Mouse (Mus musculus): Measurements from ENCODE around the gene Fbxo11. TPM values are rescaled to one million over a fixed set of nuclear protein-coding genes. Genes with fewer than 3 reads are reported as not detected.
"Not testable (repeated sequence)": the region's sequence is repeated elsewhere in the genome, so short reads cannot be mapped to it uniquely, and the experiment has no call there.

Gene Fbxo11
- polyA plus RNA-seq, 1 experiment from 2014 or later: 29.1 TPM

- peak; percentile 71; the same call in 1 of the 2 replicates for ATAC-seq (ENCODE audit: insufficient number of reproducible peaks, insufficient read depth, low FRiP score, low TSS enrichment, low read depth)
- no peak overlapping the region for H3K4me3 ChIP-seq (replicated peaks)
- H3K9ac ChIP-seq (replicated peaks): no peak overlapping the region
- no peak overlapping the region for H3K27ac ChIP-seq
- WGBS: 74% methylated on average over 12 of the region's 12 CpGs
- H3K4me1 ChIP-seq (replicated peaks): peaks cover 4% of the 10 kb centered on the region; the same call in 1 of the 2 replicates
- H3K36me3 ChIP-seq: peaks cover 8% of the 10 kb centered on the region
- H3K4me2 ChIP-seq: no peak overlapping the region
- no peaks in the 10 kb centered on the region for H3K27me3 ChIP-seq
- H3K9me3 ChIP-seq: no peaks in the 10 kb centered on the region
Observed at GRCm38 (mm10) chr17:88042099-88043086, 22.7 kb downstream of the Fbxo11 start.

DNA sequence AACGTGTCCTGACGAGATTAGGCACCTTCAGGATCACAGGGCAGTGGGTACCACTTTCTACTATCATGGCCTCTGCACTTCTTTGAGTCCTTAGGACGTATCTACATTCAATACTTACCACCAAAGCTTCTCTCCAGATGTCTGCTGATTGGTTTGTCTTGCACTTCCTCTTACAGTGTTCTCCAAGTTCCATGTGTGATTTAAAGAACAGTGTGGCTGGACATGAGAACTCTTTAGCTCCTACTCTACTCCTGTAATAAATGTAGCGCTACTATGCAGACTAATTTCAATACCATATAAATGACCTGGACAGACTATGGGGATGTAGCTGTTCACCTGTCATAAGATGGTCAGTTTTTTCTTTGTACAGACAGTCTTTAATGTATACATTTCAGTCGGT lies 24.3 kb downstream of the Fbxo11 start:
- Histone ChIP-seq H3K36me3 (peaks cover 8% of the 10 kb centered on the region), H3K4me1 (replicated peaks) (peaks cover 4% of the 10 kb centered on the region; the same call in 1 of the 2 replicates), H3K27ac (no peak overlapping the region), H3K9ac (replicated peaks) (no peak overlapping the region), H3K4me2 (no peak overlapping the region), H3K9me3 (no peaks in the 10 kb centered on the region), H3K4me3 (replicated peaks) (no peak overlapping the region), H3K27me3 (no peaks in the 10 kb centered on the region)
- no peak for ATAC-seq (ENCODE audit: insufficient number of reproducible peaks, insufficient read depth, low FRiP score, low TSS enrichment, low read depth)
- 91% methylated on average over 5 of the region's 5 CpGs for WGBS

- 83% methylated on average over 4 of the region's 4 CpGs for WGBS
- no peak overlapping the region for H3K9ac ChIP-seq (replicated peaks)
- no peak overlapping the region for H3K4me2 ChIP-seq
- H3K9me3 ChIP-seq: no peaks in the 10 kb centered on the region
- no peaks in the 10 kb centered on the region for H3K27me3 ChIP-seq
- H3K4me3 ChIP-seq (replicated peaks): no peak overlapping the region
- ATAC-seq (ENCODE audit: insufficient number of reproducible peaks, insufficient read depth, low FRiP score, low TSS enrichment, low read depth): no peak
- H3K4me1 ChIP-seq (replicated peaks): 0 out of 2 replicates have a peak, but pooled peaks cover 4% of the 10 kb centered on the region
- H3K36me3 ChIP-seq: no peaks in the 10 kb centered on the region
- H3K27ac ChIP-seq: no peak overlapping the region
Observed at GRCm38 (mm10) chr17:88034418-88034817, 30.7 kb downstream of the Fbxo11 start.

GRCm38 (mm10) chr17:88031755-88032154 lies 33.3 kb downstream of the Fbxo11 start:
- no peak overlapping the region for H3K9ac ChIP-seq (replicated peaks)
- H3K4me2 ChIP-seq: no peak overlapping the region
- no peaks in the 10 kb centered on the region for H3K9me3 ChIP-seq
- no peak overlapping the region for H3K27ac ChIP-seq
- 0 out of 2 replicates have a peak, but pooled peaks cover 4% of the 10 kb centered on the region for H3K4me1 ChIP-seq (replicated peaks)
- H3K36me3 ChIP-seq: no peaks in the 10 kb centered on the region
- H3K4me3 ChIP-seq (replicated peaks): no peak overlapping the region
- 95% methylated on average over 5 of the region's 5 CpGs for WGBS
- H3K27me3 ChIP-seq: no peaks in the 10 kb centered on the region
- no peak for ATAC-seq (ENCODE audit: insufficient number of reproducible peaks, insufficient read depth, low FRiP score, low TSS enrichment, low read depth)

DNA sequence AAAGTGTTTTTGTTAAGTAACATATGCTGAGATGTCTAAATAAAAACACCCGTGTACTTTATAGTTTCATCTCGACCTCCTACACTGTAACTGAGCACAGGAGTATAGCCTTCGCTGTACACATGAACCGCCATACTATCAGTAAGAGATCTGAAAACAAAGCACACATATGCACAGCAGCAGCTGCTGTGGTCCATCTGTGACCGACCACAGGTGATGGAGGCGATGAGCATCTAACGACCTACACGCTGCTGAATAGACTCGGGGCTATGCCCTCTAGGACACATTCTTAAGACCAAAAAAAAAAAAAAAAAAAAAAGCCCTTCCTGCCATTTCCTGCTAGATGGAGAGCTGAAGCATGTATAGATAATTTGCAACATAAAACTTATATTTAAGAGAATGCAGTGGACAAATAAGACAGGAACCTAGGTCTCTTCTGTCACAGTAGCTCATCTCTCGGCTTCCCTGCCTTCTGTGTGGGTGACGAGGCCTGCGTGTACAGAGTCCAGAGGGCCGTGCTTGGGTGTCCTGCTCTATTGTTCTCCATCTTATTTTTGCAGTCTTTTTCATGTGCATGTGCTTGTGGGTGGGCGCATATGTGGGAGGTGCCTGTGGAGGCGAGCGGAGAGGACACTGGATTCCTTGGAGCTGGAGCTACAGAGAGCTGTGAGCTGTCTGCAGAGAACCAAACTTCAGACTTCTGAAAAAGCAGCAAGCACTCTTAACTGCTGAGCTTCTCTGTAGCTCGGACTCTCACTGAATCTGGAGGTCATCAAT lies 35.7 kb downstream of the Fbxo11 start:
- Histone ChIP-seq H3K9me3 (no peaks in the 10 kb centered on the region), H3K4me2 (no peak overlapping the region), H3K4me3 (replicated peaks) (no peak overlapping the region), H3K27ac (no peak overlapping the region), H3K36me3 (no peaks in the 10 kb centered on the region), H3K4me1 (replicated peaks) (0 out of 2 replicates have a peak, but pooled peaks cover 2% of the 10 kb centered on the region), H3K27me3 (no peaks in the 10 kb centered on the region), H3K9ac (replicated peaks) (no peak overlapping the region)
- no peak for ATAC-seq (ENCODE audit: insufficient number of reproducible peaks, insufficient read depth, low FRiP score, low TSS enrichment, low read depth)
- 89% methylated on average over 17 of the region's 17 CpGs for WGBS

GRCm38 (mm10) chr17:88025227-88025626 lies 39.9 kb downstream of the Fbxo11 start:
- no peaks in the 10 kb centered on the region for H3K4me1 ChIP-seq (replicated peaks)
- no peaks in the 10 kb centered on the region for H3K9me3 ChIP-seq

GRCm38 (mm10) chr17:88023924-88024323 lies 41.2 kb downstream of the Fbxo11 start:
- Histone ChIP-seq H3K4me1 (replicated peaks) (peaks cover 4% of the 10 kb centered on the region; the same call in 1 of the 2 replicates), H3K9me3 (no peaks in the 10 kb centered on the region), H3K4me3 (replicated peaks) (no peak overlapping the region), H3K27me3 (no peaks in the 10 kb centered on the region), H3K36me3 (no peaks in the 10 kb centered on the region), H3K27ac (no peak overlapping the region), H3K9ac (replicated peaks) (no peak overlapping the region), H3K4me2 (no peak overlapping the region)
- ATAC-seq (ENCODE audit: insufficient number of reproducible peaks, insufficient read depth, low FRiP score, low TSS enrichment, low read depth): no peak
- WGBS: 73% methylated on average over 1 of the region's 1 CpGs

More at GRCm38 (mm10) chr17:88025227-88025626, 39.9 kb downstream of the Fbxo11 start:
- Histone ChIP-seq H3K4me2 (no peak overlapping the region), H3K27ac (no peak overlapping the region), H3K4me3 (replicated peaks) (no peak overlapping the region), H3K27me3 (no peaks in the 10 kb centered on the region), H3K36me3 (no peaks in the 10 kb centered on the region), H3K9ac (replicated peaks) (no peak overlapping the region)
- no peak for ATAC-seq (ENCODE audit: insufficient number of reproducible peaks, insufficient read depth, low FRiP score, low TSS enrichment, low read depth)
- WGBS: 53% methylated on average over 4 of the region's 4 CpGs

- H3K27me3 ChIP-seq; H3K9ac ChIP-seq (replicated peaks); H3K4me2 ChIP-seq; ATAC-seq (ENCODE audit: insufficient number of reproducible peaks, insufficient read depth, low FRiP score, low TSS enrichment, low read depth); H3K27ac ChIP-seq; H3K9me3 ChIP-seq; H3K4me1 ChIP-seq (replicated peaks); H3K4me3 ChIP-seq (replicated peaks): not testable (repeated sequence)
- 92% methylated on average over 8 of the region's 8 CpGs for WGBS
- peaks cover 45% of the 10 kb centered on the region for H3K36me3 ChIP-seq
Observed at GRCm38 (mm10) chr17:88016027-88016426, 49.1 kb downstream of the Fbxo11 start.

DNA sequence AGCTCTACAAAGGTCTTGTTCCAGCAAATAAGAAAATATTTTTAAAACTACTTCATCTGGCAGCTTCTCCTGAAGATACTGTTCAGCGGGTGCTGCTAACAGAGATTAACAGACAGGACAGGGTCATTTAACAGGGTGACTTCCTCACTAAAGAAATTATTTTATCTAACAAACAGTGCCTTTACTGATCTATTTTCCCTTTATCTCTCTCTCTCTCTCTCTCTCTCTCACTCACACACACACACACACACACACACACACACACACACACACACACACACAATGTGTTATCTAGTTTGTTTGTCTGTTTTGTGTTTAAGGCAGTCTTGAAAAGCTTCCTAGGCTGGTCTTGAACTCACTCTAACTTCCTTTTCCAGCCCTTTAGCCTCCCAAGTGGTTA lies 50.6 kb downstream of the Fbxo11 start:
- Histone ChIP-seq H3K4me2 (no peak overlapping the region), H3K36me3 (peaks cover 60% of the 10 kb centered on the region), H3K27ac (no peak overlapping the region), H3K27me3 (no peaks in the 10 kb centered on the region), H3K9me3 (no peaks in the 10 kb centered on the region), H3K9ac (replicated peaks) (no peak overlapping the region), H3K4me3 (replicated peaks) (no peak overlapping the region), H3K4me1 (replicated peaks) (peaks cover under 1% of the 10 kb centered on the region; the same call in 1 of the 2 replicates)
- WGBS: 100% methylated on average over 1 of the region's 1 CpGs
- no peak for ATAC-seq (ENCODE audit: insufficient number of reproducible peaks, insufficient read depth, low FRiP score, low TSS enrichment, low read depth)

DNA sequence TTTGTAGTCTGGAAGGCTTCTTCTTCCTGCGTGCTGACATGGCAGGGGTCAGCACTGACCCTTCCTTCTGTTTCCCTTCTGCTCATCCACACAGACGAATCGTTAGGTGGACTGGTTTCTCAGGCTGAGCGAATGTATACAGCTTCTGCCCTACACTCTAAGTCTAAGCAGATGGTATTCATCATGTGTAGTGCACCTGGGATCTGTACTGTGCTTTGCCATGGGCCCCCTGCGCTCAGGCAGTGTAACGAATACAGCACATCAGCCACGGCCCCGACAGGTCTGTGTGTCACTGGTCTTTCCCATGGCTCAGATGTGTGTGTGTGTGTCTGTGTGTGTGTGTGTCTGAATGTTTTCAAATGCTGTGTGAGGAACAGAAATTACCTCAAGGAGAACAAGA lies 58.1 kb downstream of the Fbxo11 start:
- Histone ChIP-seq H3K36me3 (peaks cover 89% of the 10 kb centered on the region), H3K9me3 (no peaks in the 10 kb centered on the region), H3K27ac (no peak overlapping the region), H3K4me2 (no peak overlapping the region), H3K9ac (replicated peaks) (no peak overlapping the region), H3K4me1 (replicated peaks) (no peaks in the 10 kb centered on the region), H3K27me3 (no peaks in the 10 kb centered on the region), H3K4me3 (replicated peaks) (no peak overlapping the region)
- 51% methylated on average over 8 of the region's 8 CpGs for WGBS
- ATAC-seq (ENCODE audit: insufficient number of reproducible peaks, insufficient read depth, low FRiP score, low TSS enrichment, low read depth): peak; percentile 59; the same call in 1 of the 2 replicates

- H3K27ac ChIP-seq: no peak overlapping the region
- no peak overlapping the region for H3K4me2 ChIP-seq
- no peaks in the 10 kb centered on the region for H3K4me1 ChIP-seq (replicated peaks)
- H3K36me3 ChIP-seq: peaks cover 85% of the 10 kb centered on the region
- no peaks in the 10 kb centered on the region for H3K27me3 ChIP-seq
- no peak for ATAC-seq (ENCODE audit: insufficient number of reproducible peaks, insufficient read depth, low FRiP score, low TSS enrichment, low read depth)
- no peak overlapping the region for H3K9ac ChIP-seq (replicated peaks)
- H3K9me3 ChIP-seq: no peaks in the 10 kb centered on the region
- no peak overlapping the region for H3K4me3 ChIP-seq (replicated peaks)
- WGBS: 100% methylated on average over 1 of the region's 1 CpGs
Observed at GRCm38 (mm10) chr17:88004892-88005291, 60.2 kb downstream of the Fbxo11 start.
